ENCODE assay signal across 12 mouse cellular contexts in the genomic region with DNA sequence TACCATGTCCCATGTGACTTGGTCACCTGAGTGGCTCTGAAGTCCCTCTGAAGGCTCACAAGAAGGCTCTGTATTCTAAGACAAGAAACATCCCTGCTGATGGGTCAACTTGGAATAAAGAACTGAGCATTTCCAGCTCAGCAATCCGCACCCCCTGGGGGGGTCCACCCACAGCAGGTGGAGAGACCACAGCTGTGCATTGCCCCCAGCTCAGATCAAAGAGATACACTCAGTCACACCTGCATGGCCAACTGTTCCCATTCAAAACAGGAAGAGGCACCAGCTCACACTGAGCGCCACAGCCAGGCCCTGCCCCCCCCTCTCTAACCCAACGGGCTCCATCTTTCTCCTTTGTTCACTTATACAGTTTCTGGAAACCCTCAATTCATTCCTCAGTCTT. TPM values are rescaled to one million over a fixed set of nuclear protein-coding genes. Genes with fewer than 3 reads are reported as not detected.
DNase-seq lines count a peak whose midpoint lies in the region; ATAC-seq lines count a peak whose summit lies in the region.
"Had no signal": no experiment of that assay in that cellular context is flagged by ENCODE, and none has a peak within 500 bp of the region (broad histone marks: within the 10 kb centered on the region; RNA-seq: fewer than 3 reads in every experiment).

No protein-coding gene starts in this region.

- no peak for DNase-seq in heart, postnatal 36 days
- peak; percentile 48 for DNase-seq in naive thymus-derived CD4-positive, alpha-beta T cell, adult 2 months (ENCODE audit: low read depth)
- peak; percentile 87 for DNase-seq in thymus, postnatal 4 days
- no peak for DNase-seq in cerebellum, adult 11 months
- DNase-seq in adrenal gland, adult 2 months = no peak
- DNase-seq: kidney, adult 2 months; right cerebral cortex, postnatal 4 days had no signal

- peaks cover 14% of the 10 kb centered on the region for H3K36me3 ChIP-seq in heart, embryonic 16.5 days (ENCODE audit: control insufficient read depth, insufficient read depth)
- H3K36me3 ChIP-seq in neural tube, embryonic 14.5 days (ENCODE audit: control insufficient read depth, insufficient read depth, low read length) = peaks cover 11% of the 10 kb centered on the region; the same call in 1 of the 2 replicates
- H3K36me3 ChIP-seq in neural tube, embryonic 15.5 days = peaks cover 26% of the 10 kb centered on the region

- intact Hi-C loops in heart, postnatal 36 days (cut with DNase I) = no loop called here

- no peak overlapping the region for H3K4me2 ChIP-seq in heart, embryonic 16.5 days (ENCODE audit: low read depth, low read length)
- no peak overlapping the region for H3K4me2 ChIP-seq in neural tube, embryonic 14.5 days (ENCODE audit: low read depth, low read length)
- no peak overlapping the region for H3K4me2 ChIP-seq in neural tube, embryonic 15.5 days
- H3K4me2 ChIP-seq: forebrain, embryonic 12.5 days had no signal

- 66% methylated on average over 3 of the region's 3 CpGs for WGBS in heart, embryonic 16.5 days
- WGBS in neural tube, embryonic 14.5 days = 86% methylated on average over 3 of the region's 3 CpGs
- 74% methylated on average over 3 of the region's 3 CpGs for WGBS in neural tube, embryonic 15.5 days

- peaks cover 8% of the 10 kb centered on the region for H3K4me1 ChIP-seq in heart, embryonic 16.5 days (ENCODE audit: control insufficient read depth, insufficient read depth, low read length)
- H3K4me1 ChIP-seq in neural tube, embryonic 14.5 days (ENCODE audit: control insufficient read depth, insufficient read depth, low read length) = peaks cover 6% of the 10 kb centered on the region
- H3K4me1 ChIP-seq in neural tube, embryonic 15.5 days = peaks cover 18% of the 10 kb centered on the region

- H3K27ac ChIP-seq in heart, embryonic 16.5 days (ENCODE audit: low read length) = peak overlapping the region; percentile 56; the same call in 1 of the 2 replicates
- no peak overlapping the region for H3K27ac ChIP-seq in neural tube, embryonic 14.5 days (ENCODE audit: low read depth, low read length)
- no peak overlapping the region for H3K27ac ChIP-seq in neural tube, embryonic 15.5 days (replicated peaks)
- H3K27ac ChIP-seq: forebrain, embryonic 12.5 days had no signal

- H3K9me3 ChIP-seq in heart, embryonic 16.5 days (replicated peaks; ENCODE audit: control insufficient read depth, low read length) = no peaks in the 10 kb centered on the region
- H3K9me3 ChIP-seq in neural tube, embryonic 14.5 days (ENCODE audit: control insufficient read depth, low read length) = no peaks in the 10 kb centered on the region
- H3K9me3 ChIP-seq in neural tube, embryonic 15.5 days (replicated peaks) = no peaks in the 10 kb centered on the region
- H3K9me3 ChIP-seq: forebrain, embryonic 12.5 days; G1E had no signal

- ATAC-seq in heart, embryonic 16.5 days (replicated peaks; ENCODE audit: extremely low read depth, insufficient read depth, low FRiP score) = peak; percentile 79
- peak; percentile 28; the same call in 1 of the 2 replicates for ATAC-seq in neural tube, embryonic 14.5 days (ENCODE audit: low read depth)
- ATAC-seq in neural tube, embryonic 15.5 days (ENCODE audit: low FRiP score) = no peak

- no peak overlapping the region for H3K4me3 ChIP-seq in heart, embryonic 16.5 days (ENCODE audit: low read length)
- H3K4me3 ChIP-seq in neural tube, embryonic 14.5 days (ENCODE audit: low read depth, low read length) = no peak overlapping the region
- no peak overlapping the region for H3K4me3 ChIP-seq in neural tube, embryonic 15.5 days (replicated peaks)
- H3K4me3 ChIP-seq: forebrain, embryonic 12.5 days had no signal

- H3K9ac ChIP-seq in heart, embryonic 16.5 days (ENCODE audit: low read length) = no peak overlapping the region
- no peak overlapping the region for H3K9ac ChIP-seq in neural tube, embryonic 14.5 days (replicated peaks; ENCODE audit: low read depth, low read length)
- no peak overlapping the region for H3K9ac ChIP-seq in neural tube, embryonic 15.5 days (replicated peaks)
- H3K9ac ChIP-seq: forebrain, embryonic 12.5 days had no signal

- no peaks in the 10 kb centered on the region for H3K27me3 ChIP-seq in heart, embryonic 16.5 days (ENCODE audit: control insufficient read depth, insufficient read depth, low read length)
- H3K27me3 ChIP-seq in neural tube, embryonic 14.5 days (ENCODE audit: control insufficient read depth, insufficient read depth, low read length) = no peaks in the 10 kb centered on the region
- H3K27me3 ChIP-seq in neural tube, embryonic 15.5 days (replicated peaks) = no peaks in the 10 kb centered on the region
- H3K27me3 ChIP-seq: forebrain, embryonic 12.5 days had no signal

RNA-seq across cellular contexts. Expression of gene Ubl5, which starts 6.4 kb away (rescaled TPM):
- 281 and 320 TPM in 2 replicates for polyA plus RNA-seq in heart, embryonic 16.5 days (2015; fragmentation: Nextera tagmentation; extraction: Ambion mirVana)
- 100 to 1,000 TPM; 219 to 255 TPM for total RNA-seq in heart, postnatal 36 days (2021)
- polyA plus RNA-seq in neural tube, embryonic 14.5 days (2014; fragmentation: Nextera tagmentation; extraction: Ambion mirVana) = 464 and 488 TPM in 2 replicates
- 463 and 500 TPM in 2 replicates for polyA plus RNA-seq in neural tube, embryonic 15.5 days (2015; fragmentation: Nextera tagmentation; extraction: Ambion mirVana)
- total RNA-seq in adrenal gland, adult 2 months (2021) = 100 to 1,000 TPM; 384 to 522 TPM
- 133 and 135 TPM in 2 replicates for polyA plus RNA-seq in adrenal gland, adult 2 months (2012; rRNA removed)

RNA-seq across cellular contexts. Expression of gene Fbxl12, which starts 8.3 kb away (rescaled TPM):
- polyA plus RNA-seq in heart, embryonic 16.5 days (2015; fragmentation: Nextera tagmentation; extraction: Ambion mirVana) = 19.4 and 21.6 TPM in 2 replicates
- 10 to 100 TPM; 10.1 to 10.2 TPM for total RNA-seq in heart, postnatal 36 days (2021)
- polyA plus RNA-seq in neural tube, embryonic 14.5 days (2014; fragmentation: Nextera tagmentation; extraction: Ambion mirVana) = 9.6 and 10.6 TPM in 2 replicates
- 13.0 and 20.6 TPM in 2 replicates for polyA plus RNA-seq in neural tube, embryonic 15.5 days (2015; fragmentation: Nextera tagmentation; extraction: Ambion mirVana)
- 10 to 100 TPM; 13.0 to 16.7 TPM for total RNA-seq in adrenal gland, adult 2 months (2021)
- 47.1 and 59.1 TPM in 2 replicates for polyA plus RNA-seq in adrenal gland, adult 2 months (2012; rRNA removed)

RNA-seq across cellular contexts. Expression of gene Pin1, which starts 15.6 kb away (rescaled TPM):
- polyA plus RNA-seq in heart, embryonic 16.5 days (2015; fragmentation: Nextera tagmentation; extraction: Ambion mirVana) = 47.4 and 48.4 TPM in 2 replicates
- 10 to 100 TPM; 17.5 to 19.0 TPM for total RNA-seq in heart, postnatal 36 days (2021)
- polyA plus RNA-seq in neural tube, embryonic 14.5 days (2014; fragmentation: Nextera tagmentation; extraction: Ambion mirVana) = 61.1 and 68.8 TPM in 2 replicates
- 69.6 and 71.6 TPM in 2 replicates for polyA plus RNA-seq in neural tube, embryonic 15.5 days (2015; fragmentation: Nextera tagmentation; extraction: Ambion mirVana)
- 10 to 100 TPM; 20.8 to 26.9 TPM for total RNA-seq in adrenal gland, adult 2 months (2021)
- 20.4 and 24.2 TPM in 2 replicates for polyA plus RNA-seq in adrenal gland, adult 2 months (2012; rRNA removed)

RNA-seq across cellular contexts. Expression of gene Zfp846, which starts 55.2 kb away (rescaled TPM):
- polyA plus RNA-seq in heart, embryonic 16.5 days (2015; fragmentation: Nextera tagmentation; extraction: Ambion mirVana) = 11.4 and 12.0 TPM in 2 replicates
- total RNA-seq in heart, postnatal 36 days (2021) = 1 to 10 TPM; 5.7 to 7.0 TPM
- 53.3 and 65.2 TPM in 2 replicates for polyA plus RNA-seq in neural tube, embryonic 14.5 days (2014; fragmentation: Nextera tagmentation; extraction: Ambion mirVana)
- 38.6 and 44.8 TPM in 2 replicates for polyA plus RNA-seq in neural tube, embryonic 15.5 days (2015; fragmentation: Nextera tagmentation; extraction: Ambion mirVana)
- total RNA-seq in adrenal gland, adult 2 months (2021) = 1 to 10 TPM; 6.9 to 7.7 TPM
- 1.1 and 1.6 TPM in 2 replicates for polyA plus RNA-seq in adrenal gland, adult 2 months (2012; rRNA removed)

Comparison
In these comparisons a context has a peak if more than half of its experiments do, and no peak if none do; other contexts are left out.
1. DNase-seq: peak in naive thymus-derived CD4-positive, alpha-beta T cell, adult 2 months (single experiment) and thymus, postnatal 4 days (single experiment); none in heart, postnatal 36 days (0 of 2), cerebellum, adult 11 months (single experiment) and adrenal gland, adult 2 months (single experiment).